Mouse (Mus musculus) kidney, adult 18-20 months (tissue): Measurements from ENCODE around the gene Tmem120b.

ENCODE experiments used
- DNase-seq: peaks from one replicate; pipeline ENCODE4 v3.0.0; 2021

Gene Tmem120b

GRCm38 (mm10) chr5:123130030-123130813, 62.0 kb downstream of the Tmem120b start:
- DNase-seq, result no peak

DNA sequence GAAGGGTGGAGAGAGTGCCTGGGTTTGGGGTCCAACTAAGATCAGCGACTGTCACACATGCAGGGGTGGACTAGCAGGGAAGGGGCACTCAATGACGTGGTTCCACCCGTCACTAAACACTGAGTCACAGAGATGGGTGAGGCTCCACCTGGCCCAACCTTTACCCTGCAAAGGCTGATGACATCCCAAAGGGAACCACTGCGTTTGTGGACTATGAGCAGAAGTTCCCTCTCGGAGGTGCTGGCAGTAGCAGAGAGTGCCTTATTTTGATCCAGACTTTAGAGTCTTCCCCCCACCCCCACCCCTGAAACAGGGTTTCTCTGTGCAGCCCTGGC, 62.6 kb downstream of the Tmem120b start:
- no peak for DNase-seq

- DNase-seq, result peak; percentile 86
Observed at GRCm38 (mm10) chr5:123132308-123133071, 64.3 kb downstream of the Tmem120b start, which contains the start of gene Rhof. Gene Rhof, minus strand, starts transcription at chr5:123132692.

- DNase-seq, result peak; percentile 92
Observed at GRCm38 (mm10) chr5:123133083-123133783, 65.0 kb downstream of the Tmem120b start.

DNA sequence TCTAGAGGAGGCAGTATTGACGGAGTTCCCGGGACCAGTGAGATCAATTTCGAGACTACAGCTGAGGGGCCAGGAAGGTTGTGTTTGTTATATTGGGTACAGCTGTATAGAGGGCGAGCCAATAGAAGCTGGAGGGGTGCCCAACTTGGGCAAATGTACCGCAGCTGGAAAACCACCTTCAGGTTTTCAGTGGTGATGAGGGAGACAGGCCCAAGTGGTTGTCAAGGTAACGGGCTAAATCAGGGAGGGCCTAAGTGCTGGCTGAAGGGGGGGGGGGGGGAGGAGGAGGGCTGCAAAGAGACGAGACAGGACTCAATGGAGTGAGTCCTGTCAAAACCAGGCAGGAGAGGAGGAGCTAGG, 65.5 kb downstream of the Tmem120b start:
- no peak for DNase-seq

DNA sequence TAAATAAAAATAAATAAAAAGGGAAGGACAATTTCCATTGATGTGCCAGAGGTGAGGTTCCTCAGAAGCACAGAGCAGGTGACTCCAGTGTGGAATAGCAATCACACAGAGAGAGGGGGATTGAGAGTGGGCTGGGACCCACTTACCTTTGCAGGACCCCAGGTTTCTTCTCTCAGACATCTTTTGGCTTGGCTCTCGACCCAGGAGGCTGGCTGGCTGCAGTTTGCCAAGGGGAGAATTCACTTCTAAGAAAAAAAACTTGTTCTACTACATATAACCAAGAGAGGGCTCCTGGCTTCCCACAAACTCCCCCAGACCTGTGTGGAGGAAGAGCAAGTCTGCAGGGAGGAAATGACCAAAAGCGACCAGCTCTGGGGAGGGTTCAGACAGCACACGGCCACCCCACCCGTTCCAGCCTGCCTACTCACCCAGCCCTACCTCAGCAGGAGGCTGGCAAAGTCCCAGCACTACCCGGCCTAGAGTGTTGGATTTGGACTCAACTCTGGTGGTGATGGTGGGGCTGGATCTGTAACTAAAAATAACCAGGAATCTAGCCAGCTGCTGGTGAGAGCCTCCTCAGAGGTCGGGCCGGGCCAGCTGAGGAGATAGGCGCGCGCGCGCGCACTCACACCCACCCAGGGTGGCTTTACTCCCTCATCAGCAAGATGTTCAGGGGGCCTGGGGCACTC, 66.1 kb downstream of the Tmem120b start:
- peak; percentile 63 for DNase-seq

GRCm38 (mm10) chr5:123134875-123135382, 66.7 kb downstream of the Tmem120b start:
- DNase-seq, result no peak

DNA sequence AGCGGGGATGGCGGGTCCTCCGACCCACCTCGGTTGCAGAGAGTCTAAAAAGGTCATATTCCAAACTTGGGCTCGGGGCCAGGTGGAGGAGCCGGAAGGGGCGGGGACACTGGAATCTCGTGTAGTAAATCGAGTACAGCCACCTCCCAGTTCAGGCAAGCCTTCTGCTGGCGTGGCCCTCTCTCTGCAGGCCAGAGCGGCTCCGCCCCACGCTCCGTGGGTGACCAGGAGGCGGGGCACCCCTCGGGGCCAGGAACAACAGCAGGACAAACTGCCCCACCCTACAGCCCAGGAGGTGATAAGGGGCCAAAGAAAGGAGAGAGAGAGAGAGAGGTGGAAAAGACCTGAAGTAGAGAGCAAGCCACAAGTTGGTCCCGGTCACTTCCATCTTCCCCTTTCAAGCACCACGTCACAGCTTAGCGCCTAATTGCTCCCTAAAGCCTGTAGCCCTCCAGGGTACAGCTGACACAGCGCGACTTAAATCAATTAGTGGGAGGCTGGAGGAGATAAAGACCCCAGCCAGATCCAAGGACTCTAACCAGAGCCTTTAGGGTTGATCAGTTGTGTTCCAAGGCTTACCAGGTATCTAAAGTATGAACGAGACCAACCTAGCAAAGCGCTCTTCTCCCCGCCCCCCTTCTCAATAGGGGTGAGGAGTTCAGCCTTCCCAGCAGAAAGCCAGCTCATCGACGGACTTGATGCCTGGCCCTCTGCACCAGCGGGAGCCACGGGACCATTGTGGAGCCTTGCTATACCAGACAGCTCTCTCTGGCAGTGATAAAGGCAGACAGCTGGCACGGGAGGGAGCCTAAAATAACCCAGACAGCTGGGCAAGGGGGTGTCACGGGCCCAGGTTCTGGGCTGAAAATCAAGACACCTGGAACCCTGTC, 67.5 kb downstream of the Tmem120b start:
- DNase-seq, result peak; percentile 95

GRCm38 (mm10) chr5:123136361-123137043, 68.3 kb downstream of the Tmem120b start:
- DNase-seq, result peak; percentile 95

GRCm38 (mm10) chr5:123137044-123137909, 69.1 kb downstream of the Tmem120b start:
- DNase-seq, result peak; percentile 90

GRCm38 (mm10) chr5:123137910-123138229, 69.7 kb downstream of the Tmem120b start:
- no peak for DNase-seq

DNA sequence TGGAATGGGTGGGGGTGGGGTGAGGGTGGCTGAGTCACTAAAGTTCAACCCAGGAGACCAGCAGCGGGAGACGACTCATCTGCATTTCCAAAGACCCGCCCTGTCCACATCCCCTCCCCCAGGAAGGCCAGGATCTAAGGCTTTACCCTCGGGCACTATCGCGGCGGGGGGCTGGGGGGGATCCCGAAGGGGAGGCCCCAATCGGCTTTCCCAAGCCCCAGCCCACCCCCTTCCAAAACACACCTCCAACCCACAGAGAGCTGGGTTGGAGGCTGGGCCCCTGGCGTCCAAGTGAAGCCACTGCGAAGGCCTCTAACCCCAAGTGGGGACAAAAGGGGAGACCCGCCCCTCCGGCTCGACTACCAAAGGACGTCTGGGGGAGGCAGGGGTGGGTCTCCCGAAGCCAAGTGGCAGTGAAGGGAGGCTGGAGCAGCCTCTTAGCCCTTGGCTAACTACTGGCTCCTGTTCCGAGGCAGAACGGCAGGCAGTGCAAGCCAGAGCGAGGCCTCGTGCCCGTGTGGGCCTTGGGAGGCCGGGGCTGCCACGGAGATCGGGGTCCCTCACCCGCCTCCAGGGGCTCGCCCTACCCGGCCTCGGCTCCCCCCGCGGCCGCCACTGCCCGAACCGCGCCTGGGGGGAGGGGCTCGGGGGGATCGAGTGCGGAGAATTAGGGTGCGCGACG, 70.2 kb downstream of the Tmem120b start:
- peak; percentile 80 for DNase-seq

DNA sequence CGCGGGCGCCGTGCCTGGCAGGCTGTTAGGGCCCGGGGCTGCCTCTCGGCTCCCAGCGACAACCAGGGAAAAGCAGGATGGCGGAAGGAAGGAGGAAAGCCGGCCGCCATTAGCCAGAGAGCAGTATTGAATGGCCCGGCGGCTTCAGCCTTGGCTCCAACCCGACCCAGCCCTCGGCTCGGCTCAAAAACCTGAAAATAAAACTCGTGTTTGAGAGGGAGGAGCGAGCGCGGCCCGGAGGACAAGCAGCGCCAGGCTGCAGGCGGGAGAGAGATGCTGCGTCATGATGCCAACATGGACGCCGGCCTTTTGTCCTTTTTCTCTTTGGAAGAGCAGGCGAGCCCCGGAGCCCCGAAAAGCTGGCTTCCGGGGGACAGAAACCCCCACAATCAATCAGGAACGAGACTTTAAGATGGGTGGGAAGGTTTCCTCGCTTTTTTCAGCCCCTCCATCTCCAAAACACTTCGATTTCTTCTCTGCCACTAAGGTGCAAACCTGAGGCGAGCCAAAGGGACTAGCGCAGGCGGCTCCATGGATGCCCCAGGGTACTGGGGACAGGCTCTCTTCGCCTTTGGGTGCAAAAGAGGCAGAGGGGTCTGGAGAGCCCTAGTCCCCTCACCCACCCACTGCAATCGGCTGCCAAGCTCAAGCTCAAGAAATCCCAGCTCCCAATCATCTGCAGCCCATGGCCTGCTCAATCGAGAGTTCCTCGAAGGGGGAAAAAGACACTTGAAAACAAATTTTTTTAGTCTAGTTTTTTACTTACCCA, 70.9 kb downstream of the Tmem120b start:
- DNase-seq, result peak; percentile 89

DNA sequence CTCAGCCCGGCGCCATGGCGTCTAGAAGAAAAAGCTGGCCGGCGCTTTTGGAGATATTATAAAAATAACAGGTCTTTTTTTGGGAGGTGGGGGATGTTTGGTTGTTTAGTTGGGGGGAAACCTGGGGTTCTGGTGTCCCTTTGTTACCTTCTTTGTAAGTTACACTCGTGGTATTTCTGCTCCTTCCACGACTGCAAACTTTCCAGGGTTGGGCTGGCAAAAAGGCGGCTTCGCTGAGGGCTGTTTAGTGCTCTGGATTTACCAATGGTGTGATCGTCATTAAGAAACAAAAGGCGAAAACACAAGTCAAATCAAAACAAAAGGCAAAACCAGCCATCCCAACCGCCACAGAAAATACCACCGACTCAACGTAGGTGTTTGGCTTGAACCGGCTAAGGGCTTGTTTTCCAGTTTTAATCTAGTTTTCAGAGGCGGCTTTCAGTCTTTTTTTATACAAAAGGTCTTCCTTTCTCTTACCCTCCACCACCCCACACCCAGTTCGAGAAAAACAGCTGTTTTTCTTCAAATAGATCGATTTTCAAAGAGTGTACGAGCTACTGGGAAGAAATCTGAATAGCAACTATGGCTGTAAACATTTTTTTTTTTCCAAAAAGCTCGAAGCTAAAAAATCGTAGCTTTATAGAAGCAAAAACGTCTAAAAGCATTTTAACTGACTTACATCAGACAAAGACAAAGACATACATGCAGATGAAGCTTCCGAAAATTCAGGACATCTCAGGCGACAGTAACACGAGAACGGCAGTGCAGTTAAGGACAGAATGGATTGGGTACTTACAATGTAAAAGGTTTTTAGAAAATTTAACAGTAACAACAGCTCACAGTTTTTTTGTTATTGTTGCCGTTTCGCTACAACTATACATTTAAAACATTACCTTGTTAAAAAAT, 71.8 kb downstream of the Tmem120b start:
- DNase-seq, result peak; percentile 64

DNA sequence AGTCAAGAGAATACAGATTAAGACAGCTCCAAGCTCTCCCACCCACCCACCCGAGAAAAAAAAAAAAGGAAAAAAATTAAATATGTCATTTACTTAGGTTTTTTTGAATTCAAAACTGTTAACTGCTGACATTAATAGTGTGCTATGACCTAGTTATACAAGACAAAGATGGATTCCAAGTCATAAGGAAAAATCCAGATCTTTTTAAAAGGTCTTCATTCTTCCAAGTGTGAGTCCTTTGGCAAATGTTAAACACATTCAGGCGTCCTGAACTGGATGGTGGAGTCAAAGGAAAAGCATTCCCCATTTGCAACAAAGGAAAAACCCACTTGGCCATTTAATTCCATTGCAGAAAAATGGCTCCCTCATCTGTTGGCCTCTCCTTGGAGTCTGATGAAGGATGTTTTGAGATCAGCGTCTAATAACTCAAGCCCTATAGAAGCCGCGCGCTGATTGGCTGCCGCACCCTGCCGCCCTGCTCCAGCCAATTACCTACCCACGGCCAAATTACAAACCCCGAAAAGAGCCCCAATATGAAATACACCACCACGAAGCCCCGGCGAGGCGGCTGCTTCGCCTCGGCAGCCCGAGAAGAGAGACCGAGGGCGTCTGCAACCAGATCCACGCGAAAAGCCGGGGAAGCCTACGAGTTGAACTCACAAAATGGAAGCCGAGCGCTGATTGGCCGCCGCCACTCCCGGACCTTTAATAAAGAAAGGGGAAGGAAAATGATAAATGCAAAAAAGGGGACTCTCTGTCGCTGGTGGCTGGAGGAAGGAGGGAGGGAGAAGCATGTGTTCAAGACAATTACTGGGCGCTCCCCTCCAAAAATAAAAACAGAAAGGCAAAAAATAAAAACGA, 72.7 kb downstream of the Tmem120b start:
- peak; percentile 95 for DNase-seq

- no peak for DNase-seq
Observed at GRCm38 (mm10) chr5:123141555-123142160, 73.4 kb downstream of the Tmem120b start.
